Mouse (Mus musculus) embryonic facial prominence, embryonic 15.5 days (tissue): ENCODE results near the gene Hoxa5. TPM values are rescaled to one million over a fixed set of nuclear protein-coding genes. Genes with fewer than 3 reads are reported as not detected.
A peak's percentile ranks its signal among the peaks of the same experiment; 100 is the strongest.

Experiments used
- ATAC-seq: fragments of 200-750 bp; cut with Nextera tagmentation; 2 replicates; pipeline ENCODE4 v1.8.0; 2017; ENCODE audit warnings: low read depth, moderate TSS enrichment; ENCODE audit not compliant: insufficient number of reproducible peaks, low FRiP score, low TSS enrichment
- H3K27ac ChIP-seq: fragments of 300-500 bp; sonication (generic); replicated peaks from 2 replicates; pipeline ENCODE4 v1.5.1; 2015; ENCODE audit warnings: mild to moderate bottlenecking, inconsistent platforms
- H3K27me3 ChIP-seq: fragments of 300-500 bp; sonication (generic); 2 replicates; pipeline ENCODE4 v1.6.1; 2015; ENCODE audit warnings: inconsistent platforms
- H3K36me3 ChIP-seq: fragments of 300-500 bp; sonication (generic); 2 replicates; pipeline ENCODE4 v1.6.1; 2015; ENCODE audit warnings: mild to moderate bottlenecking, inconsistent platforms
- H3K4me1 ChIP-seq: fragments of 300-500 bp; sonication (generic); 2 replicates; pipeline ENCODE4 v1.6.1; 2015; ENCODE audit warnings: inconsistent platforms
- H3K4me2 ChIP-seq: fragments of 300-500 bp; sonication (generic); replicated peaks from 2 replicates; pipeline ENCODE4 v1.6.1; 2015; ENCODE audit warnings: mild to moderate bottlenecking, inconsistent platforms
- H3K4me3 ChIP-seq: fragments of 300-500 bp; sonication (generic); replicated peaks from 2 replicates; pipeline ENCODE4 v1.5.1; 2015; ENCODE audit warnings: mild to moderate bottlenecking, inconsistent platforms
- H3K9ac ChIP-seq: fragments of 300-500 bp; sonication (generic); 2 replicates; pipeline ENCODE4 v1.6.1; 2015; ENCODE audit warnings: inconsistent platforms
- H3K9me3 ChIP-seq: fragments of 300-500 bp; sonication (generic); replicated peaks from 2 replicates; pipeline ENCODE4 v1.6.1; 2016; ENCODE audit warnings: inconsistent platforms
- WGBS: fragments of 180-500 bp; shearing (Covaris S2); methylation state at CpG from one replicate; pipeline ENCODE4 v1.1.7; 2015; 5-methylcytosine and 5-hydroxymethylcytosine counted together
- polyA plus RNA-seq: library from polyadenylated mRNA; unstranded; fragments of >200 nt; fragmentation: Nextera tagmentation; extraction: Ambion mirVana; gene quantifications from 2 replicates; pipeline ENCODE4 v1.2.1, GENCODE M21; 2015

The Hoxa5 gene
- polyA plus RNA-seq, 1 experiment from 2014 or later, result 0.39 TPM

DNA sequence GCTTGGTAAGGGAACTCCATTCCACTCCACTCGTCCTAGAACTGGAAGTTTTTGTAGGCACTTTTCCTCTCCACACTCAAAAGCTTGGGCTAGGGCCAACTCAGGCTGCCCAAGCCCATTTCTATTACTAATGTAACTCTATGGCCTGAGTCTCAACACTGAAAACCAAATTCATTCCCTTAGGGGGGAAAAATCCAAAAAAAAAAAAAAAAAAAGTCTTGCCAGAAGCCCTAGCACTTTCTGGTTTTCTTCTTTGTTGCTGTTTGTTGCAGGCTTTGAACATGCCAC lies 42.4 kb downstream of the Hoxa5 start:
- Histone ChIP-seq H3K4me2 (no peak overlapping the region), H3K4me1 (peaks cover 14% of the 10 kb centered on the region), H3K27me3 (peaks cover 97% of the 10 kb centered on the region)

DNA sequence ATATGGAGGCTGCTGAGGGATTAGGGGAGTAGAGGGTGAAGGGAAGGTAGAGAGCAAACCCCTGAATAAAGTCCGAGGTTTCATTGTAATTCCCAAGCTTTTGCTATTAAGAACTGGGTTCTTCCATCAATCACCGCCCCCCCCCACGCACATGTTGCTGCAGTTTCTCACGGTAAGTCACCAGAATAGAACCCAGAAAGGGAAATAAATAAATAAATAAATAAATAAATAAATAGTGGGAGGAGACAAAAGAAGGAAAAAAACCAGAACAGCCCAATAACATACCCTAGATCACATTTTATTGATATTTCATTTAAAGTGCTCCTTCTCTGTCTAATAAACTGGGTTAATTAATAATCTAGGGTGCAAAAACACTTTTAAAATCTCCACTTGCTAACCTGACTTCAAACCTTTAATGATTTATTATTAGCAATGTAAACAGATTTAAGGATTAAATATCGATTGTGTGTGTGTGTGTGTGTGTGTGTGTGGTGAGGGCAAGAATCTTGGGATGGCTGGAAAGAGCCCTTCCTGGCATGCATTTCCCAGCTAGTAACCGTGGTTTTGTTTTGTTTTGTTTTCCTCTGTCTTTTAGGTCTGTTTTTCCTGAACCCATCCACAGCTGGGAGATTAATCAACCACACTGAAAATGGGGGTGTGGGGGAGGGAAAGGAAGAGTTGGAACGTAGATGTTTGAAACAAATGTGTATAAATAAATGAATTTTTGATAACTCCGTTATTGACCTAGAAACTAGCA lies 42.9 kb downstream of the Hoxa5 start:
- Histone ChIP-seq H3K27ac (no peak overlapping the region), H3K4me1 (peaks cover 14% of the 10 kb centered on the region), H3K9ac (no peak overlapping the region), H3K4me2 (no peak overlapping the region), H3K9me3 (no peaks in the 10 kb centered on the region), H3K27me3 (peaks cover 97% of the 10 kb centered on the region), H3K36me3 (no peaks in the 10 kb centered on the region), H3K4me3 (no peak overlapping the region)
- no peak for ATAC-seq
- 10% methylated on average over 8 of the region's 8 CpGs for WGBS

More for the DNA sequence above, 42.4 kb downstream of the Hoxa5 start:
- no peak overlapping the region for H3K9ac ChIP-seq
- WGBS, result 15% methylated on average over 1 of the region's 1 CpGs
- H3K9me3 ChIP-seq, result no peaks in the 10 kb centered on the region
- H3K36me3 ChIP-seq, result no peaks in the 10 kb centered on the region
- H3K4me3 ChIP-seq, result no peak overlapping the region
- no peak overlapping the region for H3K27ac ChIP-seq
- ATAC-seq, result no peak

DNA sequence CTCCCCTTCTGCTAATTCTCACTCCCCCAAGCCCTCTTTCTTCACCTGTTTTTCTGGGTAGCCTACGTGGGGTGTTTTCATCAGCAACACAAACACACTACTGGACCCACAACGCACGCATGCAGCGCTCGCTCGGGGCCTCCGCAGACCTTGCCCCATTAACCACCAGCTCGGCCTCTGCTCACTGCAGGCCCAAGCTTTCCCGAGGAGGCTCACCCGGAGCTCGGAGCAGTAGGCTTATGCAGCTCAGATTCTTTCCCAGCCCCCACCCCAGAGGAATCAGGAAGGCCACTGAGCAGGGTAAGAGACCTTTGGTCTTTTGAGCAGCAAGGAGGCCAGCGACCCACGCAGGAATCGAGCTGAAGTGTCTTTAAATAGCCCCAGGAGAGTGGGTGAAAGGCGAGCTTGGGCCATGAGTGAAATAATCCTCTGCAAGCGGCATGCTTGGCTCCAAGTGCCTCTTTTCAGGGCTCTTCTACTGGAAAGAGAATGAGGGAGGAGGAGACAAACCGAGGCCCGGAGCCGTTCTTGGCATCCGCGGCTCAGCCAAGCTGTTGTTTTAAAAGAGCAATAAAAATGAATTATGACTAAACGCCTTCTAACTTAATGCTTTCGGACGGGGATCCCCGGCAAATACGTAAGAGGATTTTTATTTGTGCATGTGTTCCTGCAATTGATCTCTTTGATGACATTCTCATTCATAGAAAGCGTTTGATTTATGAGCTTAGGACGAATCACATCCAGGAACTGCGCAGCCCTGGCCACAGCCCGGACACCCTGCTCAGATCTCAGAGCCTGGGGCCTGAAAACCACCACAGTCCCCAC lies 43.7 kb downstream of the Hoxa5 start:
- H3K27ac ChIP-seq, result no peak overlapping the region
- 4% methylated on average over 30 of the region's 30 CpGs for WGBS
- peaks cover 14% of the 10 kb centered on the region for H3K4me1 ChIP-seq
- no peak for ATAC-seq
- H3K4me3 ChIP-seq, result no peak overlapping the region
- no peaks in the 10 kb centered on the region for H3K9me3 ChIP-seq
- H3K36me3 ChIP-seq, result no peaks in the 10 kb centered on the region
- no peak overlapping the region for H3K4me2 ChIP-seq
- peaks cover 97% of the 10 kb centered on the region for H3K27me3 ChIP-seq
- no peak overlapping the region for H3K9ac ChIP-seq

DNA sequence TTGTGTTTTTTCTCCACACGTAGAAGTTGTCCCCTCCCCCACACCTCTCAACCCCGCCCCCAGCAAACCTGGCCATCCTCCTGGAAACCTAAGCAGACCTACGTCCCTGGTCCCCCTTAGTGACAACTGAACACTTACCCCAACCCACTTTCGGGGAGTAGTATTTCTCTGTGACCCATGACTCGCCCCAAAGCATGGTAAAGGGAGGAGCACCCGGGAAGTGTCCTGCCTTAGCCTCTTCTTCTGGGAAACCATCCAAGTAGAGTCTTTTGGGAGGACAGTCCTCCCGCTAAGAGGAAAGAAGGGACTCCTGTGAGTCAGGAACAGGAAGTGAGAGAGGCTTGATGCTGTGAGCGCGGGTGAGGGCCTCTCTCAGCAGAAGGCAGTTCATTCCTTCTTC lies 44.4 kb downstream of the Hoxa5 start:
- H3K4me1 ChIP-seq, result peaks cover 14% of the 10 kb centered on the region
- no peak overlapping the region for H3K4me2 ChIP-seq
- 7% methylated on average over 9 of the region's 9 CpGs for WGBS
- H3K27ac ChIP-seq, result no peak overlapping the region
- H3K4me3 ChIP-seq, result no peak overlapping the region
- no peaks in the 10 kb centered on the region for H3K36me3 ChIP-seq
- ATAC-seq, result no peak
- H3K27me3 ChIP-seq, result peaks cover 97% of the 10 kb centered on the region
- H3K9ac ChIP-seq, result no peak overlapping the region
- no peaks in the 10 kb centered on the region for H3K9me3 ChIP-seq

DNA sequence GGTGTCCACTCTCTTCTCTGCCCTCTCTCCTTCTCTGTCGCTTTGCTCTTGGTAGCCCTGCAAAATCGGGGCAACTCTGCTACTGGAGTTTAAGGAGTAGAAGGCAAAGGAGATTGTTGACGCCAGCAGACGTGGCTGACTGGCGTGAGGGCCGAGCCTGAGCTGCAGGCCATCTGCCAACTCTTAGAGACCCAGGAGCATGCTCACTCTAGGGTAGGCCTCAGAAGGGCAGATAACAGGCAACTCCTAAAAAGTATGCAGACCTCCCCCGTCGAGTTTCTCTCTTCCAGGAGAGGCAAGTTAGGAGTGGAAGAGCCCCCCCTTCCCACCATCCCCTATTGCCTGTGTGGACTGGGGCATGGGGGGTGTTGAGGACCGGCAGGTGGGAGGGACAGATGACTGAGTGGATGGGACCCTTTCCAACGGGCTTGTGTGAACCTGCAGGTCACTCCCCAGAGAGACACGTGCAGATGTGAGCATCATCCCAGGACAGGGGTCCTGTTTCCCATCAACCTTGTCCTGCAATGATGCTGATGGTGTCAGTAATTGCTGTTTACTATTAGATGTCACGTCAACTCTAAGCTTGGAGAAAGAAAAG lies 45.1 kb downstream of the Hoxa5 start:
- Histone ChIP-seq H3K4me2 (peak overlapping the region; percentile 98), H3K36me3 (no peaks in the 10 kb centered on the region), H3K9me3 (no peaks in the 10 kb centered on the region), H3K27ac (no peak overlapping the region), H3K4me3 (peak overlapping the region; percentile 57), H3K9ac (no peak overlapping the region), H3K27me3 (peaks cover 97% of the 10 kb centered on the region), H3K4me1 (peaks cover 14% of the 10 kb centered on the region)
- ATAC-seq, result no peak
- WGBS, result 6% methylated on average over 12 of the region's 12 CpGs

DNA sequence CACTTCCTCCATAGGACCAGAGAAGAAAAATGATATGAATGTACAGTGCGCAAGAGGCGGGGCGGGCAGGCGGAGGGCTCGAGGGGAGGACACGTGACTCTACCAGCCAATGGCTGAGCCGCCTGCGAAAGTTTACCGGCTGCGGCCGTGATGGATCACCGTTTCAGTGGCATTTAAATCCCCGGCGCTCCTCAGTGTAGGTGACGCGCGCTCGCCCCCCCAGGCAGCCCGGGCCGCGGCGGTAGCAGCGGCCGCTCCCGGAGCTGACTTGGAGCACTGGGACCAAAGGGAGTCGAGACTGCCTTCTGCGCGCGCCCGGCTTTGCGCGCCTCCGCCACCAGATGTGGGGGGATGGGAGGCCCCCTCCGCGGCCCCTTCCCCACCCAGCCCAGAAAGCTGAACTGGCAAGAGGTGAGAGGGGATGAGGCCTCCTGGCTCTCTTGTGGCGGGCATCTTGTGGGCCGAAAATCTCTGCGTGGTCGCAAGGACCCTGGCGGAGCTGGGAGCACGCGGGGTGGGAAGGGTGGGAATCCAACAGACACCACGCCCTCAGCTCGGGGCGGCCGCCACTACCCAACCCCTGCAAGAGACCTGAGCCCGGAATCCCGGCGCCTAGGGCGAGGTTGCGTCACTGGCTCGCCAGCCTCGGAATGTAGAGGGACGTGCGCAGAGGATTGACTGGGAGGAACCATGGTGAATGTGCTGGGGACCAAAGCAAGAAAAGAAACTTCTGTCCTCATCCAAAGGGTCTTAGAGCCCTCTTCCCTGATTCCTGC lies 45.9 kb downstream of the Hoxa5 start, which contains the start of gene Hoxa1:
Gene Hoxa1, minus strand, starts transcription at position 42 of the 776 bp plus-strand sequence.
- peak; percentile 55 for ATAC-seq
- Histone ChIP-seq H3K4me2 (peak within 1 kb of the TSS; percentile 98), H3K27me3 (peaks cover 96% of the 10 kb centered on the region), H3K9ac (peak within 1 kb of the TSS; percentile 26; the same call in 1 of the 2 replicates), H3K27ac (no peak within 1 kb of the TSS), H3K9me3 (no peaks in the 10 kb centered on the region), H3K4me1 (peaks cover 14% of the 10 kb centered on the region), H3K4me3 (peak within 1 kb of the TSS; percentile 57), H3K36me3 (no peaks in the 10 kb centered on the region)
- under 1% methylated on average over 55 of the region's 55 CpGs for WGBS

DNA sequence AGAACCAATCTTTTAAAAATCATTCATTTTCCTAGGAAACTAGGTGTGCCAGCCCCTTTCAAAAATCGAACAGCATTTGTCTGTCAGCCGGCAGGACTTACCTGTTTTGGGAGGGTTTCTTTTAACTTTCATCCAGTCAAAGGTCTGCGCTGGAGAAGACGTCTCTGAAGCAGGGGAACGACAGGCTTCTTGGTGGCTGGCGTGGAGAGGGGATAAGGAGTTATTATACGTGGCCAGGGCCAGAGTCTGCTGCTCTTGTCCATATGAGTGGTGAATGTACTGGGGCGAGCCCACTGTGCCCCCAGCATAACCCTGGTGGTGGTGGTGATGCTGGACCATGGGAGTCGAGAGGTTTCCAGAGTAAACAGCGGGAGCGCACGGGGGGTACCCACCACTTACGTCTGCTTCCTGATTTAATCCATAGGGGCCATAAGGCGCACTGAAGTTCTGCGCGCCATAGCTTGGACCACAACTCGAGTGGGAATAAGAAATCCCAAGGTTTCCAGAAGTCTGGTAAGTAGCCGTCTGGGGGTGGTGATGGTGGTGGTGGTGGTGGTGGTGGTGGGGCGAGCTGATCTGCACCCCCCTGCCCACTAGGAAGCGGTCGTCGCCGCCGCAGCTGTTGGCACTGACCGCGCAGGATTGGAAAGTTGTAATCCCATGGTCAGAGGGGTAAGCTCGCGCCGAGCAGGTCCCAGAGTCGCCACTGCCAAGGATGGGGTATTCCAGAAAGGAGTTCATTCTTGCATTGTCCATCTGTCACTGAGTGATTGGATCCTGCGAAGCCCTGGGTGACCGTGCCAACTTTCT lies 46.7 kb downstream of the Hoxa5 start:
- H3K9ac ChIP-seq, result no peak overlapping the region
- no peak overlapping the region for H3K27ac ChIP-seq
- no peak; the same call in 1 of the 2 replicates for ATAC-seq
- peak overlapping the region; percentile 57 for H3K4me3 ChIP-seq
- no peaks in the 10 kb centered on the region for H3K36me3 ChIP-seq
- 2% methylated on average over 32 of the region's 32 CpGs for WGBS
- peaks cover 96% of the 10 kb centered on the region for H3K27me3 ChIP-seq
- H3K4me2 ChIP-seq, result peak overlapping the region; percentile 98
- H3K4me1 ChIP-seq, result peaks cover 14% of the 10 kb centered on the region
- no peaks in the 10 kb centered on the region for H3K9me3 ChIP-seq

DNA sequence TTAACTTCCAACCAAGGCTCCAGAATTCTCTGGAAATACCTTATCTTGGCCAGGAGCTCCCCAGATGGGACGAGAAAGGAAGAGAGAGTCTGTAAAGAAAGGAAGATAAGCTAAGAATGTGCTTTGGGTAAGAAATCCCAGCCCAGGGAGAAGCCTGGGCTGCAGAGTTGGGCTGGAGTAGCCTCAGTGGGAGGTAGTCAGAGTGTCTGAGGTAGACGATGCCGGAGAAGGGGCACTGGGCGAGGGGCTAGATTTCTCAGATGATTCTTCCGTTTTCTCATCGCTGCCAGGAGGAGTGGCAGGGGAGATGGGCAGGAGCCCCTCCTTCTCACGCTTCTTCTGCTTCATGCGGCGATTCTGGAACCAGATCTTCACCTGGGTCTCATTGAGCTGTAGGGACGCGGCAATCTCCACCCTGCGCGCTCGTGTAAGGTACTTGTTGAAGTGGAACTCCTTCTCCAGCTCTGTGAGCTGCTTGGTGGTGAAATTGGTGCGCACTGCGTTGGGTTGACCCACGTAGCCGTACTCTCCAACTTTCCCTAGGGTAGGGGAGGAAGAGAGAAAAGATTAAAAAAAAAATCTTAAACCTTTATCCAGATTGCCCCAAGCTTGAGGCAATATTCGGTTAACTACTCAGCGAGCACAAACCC lies 47.7 kb downstream of the Hoxa5 start:
- Histone ChIP-seq H3K4me3 (no peak overlapping the region), H3K36me3 (no peaks in the 10 kb centered on the region), H3K9me3 (no peaks in the 10 kb centered on the region), H3K27me3 (peaks cover 98% of the 10 kb centered on the region), H3K4me1 (peaks cover 14% of the 10 kb centered on the region), H3K4me2 (no peak overlapping the region), H3K9ac (no peak overlapping the region), H3K27ac (no peak overlapping the region)
- no peak for ATAC-seq
- 4% methylated on average over 20 of the region's 20 CpGs for WGBS

DNA sequence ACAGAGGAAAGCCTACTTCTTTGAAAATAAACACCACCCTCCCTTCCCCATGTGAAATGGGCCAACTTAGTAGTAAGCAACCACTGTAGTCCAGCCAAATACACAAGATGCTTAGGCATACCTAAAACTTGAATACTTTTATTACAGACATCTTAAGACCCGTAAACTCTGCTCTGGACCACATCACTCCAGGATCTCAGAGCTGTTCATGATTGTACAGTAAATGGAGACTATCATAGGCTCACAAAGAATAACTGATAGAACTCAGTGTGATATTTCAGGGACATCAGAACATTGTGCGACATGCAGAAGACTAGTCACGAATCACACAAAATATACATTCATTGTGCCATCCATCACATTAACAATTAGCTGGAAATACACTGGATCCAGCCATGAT lies 48.9 kb downstream of the Hoxa5 start:
- Histone ChIP-seq H3K4me2 (no peak overlapping the region), H3K36me3 (no peaks in the 10 kb centered on the region), H3K27me3 (peaks cover 99% of the 10 kb centered on the region), H3K4me1 (peaks cover 14% of the 10 kb centered on the region), H3K9ac (no peak overlapping the region), H3K9me3 (no peaks in the 10 kb centered on the region), H3K4me3 (no peak overlapping the region), H3K27ac (no peak overlapping the region)
- WGBS, result 45% methylated on average over 3 of the region's 3 CpGs
- no peak for ATAC-seq

DNA sequence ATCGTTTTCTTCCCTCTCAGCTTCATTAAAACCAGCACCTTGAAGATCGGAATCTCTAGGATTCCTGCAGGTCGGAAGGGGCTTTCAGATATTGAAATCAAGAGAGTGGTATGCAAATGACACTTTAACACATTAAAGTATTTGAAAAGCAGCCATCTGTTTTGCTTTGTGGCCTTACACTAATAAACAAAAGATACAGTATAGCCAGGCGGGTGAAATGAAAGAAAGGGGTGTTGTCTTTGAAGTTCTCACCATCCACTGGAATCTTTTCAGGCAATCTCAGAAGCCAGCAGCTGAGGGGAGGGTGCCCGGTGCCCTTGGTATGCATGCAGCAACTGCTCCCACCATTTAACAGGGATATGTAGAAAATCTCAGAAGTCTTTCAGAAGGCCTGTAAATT lies 50.3 kb downstream of the Hoxa5 start:
- no peak for ATAC-seq
- Histone ChIP-seq H3K4me2 (no peak overlapping the region), H3K4me3 (no peak overlapping the region), H3K36me3 (no peaks in the 10 kb centered on the region), H3K9ac (no peak overlapping the region), H3K27ac (no peak overlapping the region), H3K27me3 (peaks cover 99% of the 10 kb centered on the region), H3K4me1 (peaks cover 12% of the 10 kb centered on the region), H3K9me3 (no peaks in the 10 kb centered on the region)
- WGBS, result 13% methylated on average over 5 of the region's 5 CpGs
